Mouse (Mus musculus): ENCODE results near the gene Zdhhc7.
A peak's percentile ranks its signal among the peaks of the same experiment; 100 is the strongest.

Zdhhc7 gene

GRCm38 (mm10) chr8:120036578-120036977, 64.7 kb downstream of the Zdhhc7 start:
- no peak for DNase-seq (ENCODE audit: low read depth, low spot score)

GRCm38 (mm10) chr8:120036111-120036510, 65.2 kb downstream of the Zdhhc7 start:
- DNase-seq (ENCODE audit: low read depth, low spot score) = peak; percentile 77

- DNase-seq (ENCODE audit: low read depth, low spot score) = peak; percentile 52
These were observed 66.8 kb downstream of the Zdhhc7 start for GRCm38 (mm10) chr8:120034471-120034870.

GRCm38 (mm10) chr8:120032549-120033208, 68.6 kb downstream of the Zdhhc7 start:
- DNase-seq (ENCODE audit: low read depth, low spot score) = no peak
